Mouse (Mus musculus) kidney, adult 9 months (tissue): ENCODE results near the gene Vmn2r59.
"Not testable (repeated sequence)": the region's sequence is repeated elsewhere in the genome, so short reads cannot be mapped to it uniquely, and the experiment has no call there.

Source experiments
- DNase-seq: peaks from one replicate; pipeline ENCODE4 v3.0.0; 2022

Gene Vmn2r59

DNA sequence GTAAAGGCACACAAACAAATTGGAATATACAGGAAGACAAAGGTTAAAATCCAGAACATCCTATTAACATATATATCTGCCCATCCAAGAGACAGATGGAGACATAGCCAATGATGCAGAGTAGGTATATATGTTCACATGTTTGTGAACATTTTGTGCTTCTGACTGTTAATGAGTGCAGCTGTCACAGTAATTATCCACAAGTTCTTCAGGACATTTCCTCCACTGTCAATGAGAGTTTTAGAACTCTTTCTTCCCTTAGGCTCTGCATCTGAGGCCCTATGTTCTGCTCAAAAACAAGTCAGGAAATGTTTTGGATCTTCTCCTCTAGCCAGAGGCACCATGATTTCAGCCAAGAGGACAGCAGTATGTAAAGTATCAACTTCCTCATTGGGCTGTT, at the start of gene Vmn2r59:
Gene Vmn2r59 (minus strand): TSS at position 101 of the 400 bp plus-strand sequence.
- DNase-seq = no peak

- no peak for DNase-seq
These were observed 48.6 kb upstream of the Vmn2r59 start, which contains the start of gene Vmn2r60 for GRCm38 (mm10) chr7:42107470-42107869. Vmn2r60 (plus strand) TSS chr7:42107770.

DNA sequence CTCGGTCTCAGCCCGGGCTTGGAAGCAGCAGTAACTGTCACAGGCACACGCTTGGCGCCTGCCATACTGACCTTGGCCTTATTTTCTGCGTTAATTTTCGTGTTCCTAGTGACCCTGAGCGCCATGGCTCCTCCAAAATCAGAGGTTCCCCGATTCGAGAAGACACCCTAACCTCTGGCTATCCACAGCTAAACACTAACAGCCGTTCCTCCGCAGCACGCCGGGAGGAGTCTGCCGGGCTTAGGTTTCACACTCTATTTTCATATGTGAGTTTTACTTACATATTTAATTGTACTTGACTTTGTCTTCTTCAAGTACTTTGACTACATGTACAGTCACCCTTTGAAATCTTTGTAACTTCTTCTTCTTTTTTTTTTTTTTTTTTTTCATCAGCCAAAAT, 48.2 kb upstream of the Vmn2r59 start:
- DNase-seq = not testable (repeated sequence)
